In the genomic region with DNA sequence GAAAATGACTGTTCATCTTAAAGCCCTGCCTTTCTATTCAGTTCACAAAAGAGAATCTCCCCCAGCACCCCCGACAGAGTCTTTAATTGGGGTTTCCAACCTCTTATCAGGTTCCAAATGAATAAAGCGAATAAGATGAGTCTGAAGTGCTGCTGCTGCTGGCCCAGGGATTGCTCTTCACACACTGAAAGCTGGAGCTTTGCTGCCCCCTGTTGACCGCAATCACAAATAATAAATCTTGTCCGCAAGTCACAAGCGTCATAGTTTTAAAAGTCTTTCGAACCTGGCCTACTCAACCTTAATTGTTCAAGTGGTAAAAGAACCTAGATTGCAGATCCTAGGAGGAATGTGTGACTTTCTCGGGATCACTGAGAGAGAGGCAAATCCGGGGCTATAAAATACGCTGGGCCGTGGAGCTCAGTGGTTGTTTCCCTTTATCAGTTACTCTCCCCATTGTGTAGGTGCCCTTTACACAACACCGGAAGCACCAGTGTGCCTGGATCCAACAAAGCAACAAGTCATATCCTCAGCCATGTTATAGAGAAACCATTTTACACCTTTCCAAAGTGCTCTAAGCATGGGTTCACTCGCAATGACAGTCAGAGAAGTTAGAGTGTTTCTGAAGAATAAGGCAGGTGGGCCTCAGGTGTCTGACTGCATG, we compare ENCODE assay signal across 8 mouse cellular contexts. TPM values are rescaled to one million over a fixed set of nuclear protein-coding genes. Genes with fewer than 3 reads are reported as not detected.
DNase-seq lines count a peak whose midpoint lies in the region; ATAC-seq and TF ChIP-seq lines count a peak whose summit lies in the region.

No protein-coding gene starts in this region.

- peaks cover 10% of the 10 kb centered on the region for H3K4me1 ChIP-seq in heart, embryonic 11.5 days (ENCODE audit: control insufficient read depth, insufficient read depth, low read length)
- H3K4me1 ChIP-seq in kidney, postnatal 0 days (replicated peaks; ENCODE audit: insufficient read depth, low read length) = peaks cover 5% of the 10 kb centered on the region; the same call in 1 of the 2 replicates
- H3K4me1 ChIP-seq in liver, postnatal 0 days (ENCODE audit: insufficient read depth) = peaks cover 10% of the 10 kb centered on the region
- H3K4me1 ChIP-seq in neural tube, embryonic 13.5 days (replicated peaks) = 0 out of 2 replicates have a peak, but pooled peaks cover 5% of the 10 kb centered on the region
- peaks cover 6% of the 10 kb centered on the region; the same call in 1 of the 2 replicates for H3K4me1 ChIP-seq in testis, adult 2 months (ENCODE audit: control insufficient read depth, insufficient read depth, low read length)

- no peak for TF ChIP-seq EP300 in liver, postnatal 0 days (IDR thresholded peaks at IDR 0.05; ENCODE audit: low read depth)

- no peak for ATAC-seq in heart, embryonic 11.5 days (replicated peaks; ENCODE audit: insufficient number of reproducible peaks, low FRiP score, low TSS enrichment)
- no peak for ATAC-seq in kidney, postnatal 0 days (replicated peaks; ENCODE audit: low FRiP score, low read depth)
- no peak for ATAC-seq in liver, postnatal 0 days
- ATAC-seq in neural tube, embryonic 13.5 days (ENCODE audit: low read depth) = peak; percentile 71

- no peaks in the 10 kb centered on the region for H3K36me3 ChIP-seq in heart, embryonic 11.5 days (ENCODE audit: control insufficient read depth, insufficient read depth, low read length)
- no peaks in the 10 kb centered on the region for H3K36me3 ChIP-seq in kidney, postnatal 0 days (ENCODE audit: insufficient read depth, low read length)
- no peaks in the 10 kb centered on the region for H3K36me3 ChIP-seq in liver, postnatal 0 days (replicated peaks; ENCODE audit: insufficient read depth, low read length)
- H3K36me3 ChIP-seq in neural tube, embryonic 13.5 days = no peaks in the 10 kb centered on the region
- H3K36me3 ChIP-seq in testis, adult 2 months (ENCODE audit: control insufficient read depth, insufficient read depth, low read length) = no peaks in the 10 kb centered on the region

- no peak overlapping the region for H3K4me3 ChIP-seq in heart, embryonic 11.5 days (ENCODE audit: low read depth, low read length)
- no peak overlapping the region for H3K4me3 ChIP-seq in kidney, postnatal 0 days (replicated peaks; ENCODE audit: low read depth, low read length)
- H3K4me3 ChIP-seq in liver, postnatal 0 days (ENCODE audit: low read depth, low read length) = no peak overlapping the region
- no peak overlapping the region for H3K4me3 ChIP-seq in neural tube, embryonic 13.5 days
- no peak overlapping the region for H3K4me3 ChIP-seq in testis, adult 2 months (ENCODE audit: control insufficient read depth, low read depth, low read length)

- H3K27ac ChIP-seq in heart, embryonic 11.5 days (ENCODE audit: low read depth, low read length) = no peak overlapping the region
- no peak overlapping the region for H3K27ac ChIP-seq in kidney, postnatal 0 days
- H3K27ac ChIP-seq in liver, postnatal 0 days (ENCODE audit: low read depth) = no peak overlapping the region
- no peak overlapping the region for H3K27ac ChIP-seq in neural tube, embryonic 13.5 days (replicated peaks)
- H3K27ac ChIP-seq in testis, adult 2 months (ENCODE audit: control insufficient read depth, insufficient read depth, low read depth, low read length) = no peak overlapping the region

- whole genome bisulfite sequencing in heart, embryonic 11.5 days (ENCODE audit: insufficient replicate concordance) = 26% methylated on average over 12 of the region's 12 CpGs
- 25% methylated on average over 12 of the region's 12 CpGs for WGBS in kidney, postnatal 0 days
- WGBS in liver, postnatal 0 days (ENCODE audit: insufficient replicate concordance) = 25% methylated on average over 12 of the region's 12 CpGs
- WGBS in neural tube, embryonic 13.5 days = 26% methylated on average over 12 of the region's 12 CpGs

- H3K4me2 ChIP-seq in heart, embryonic 11.5 days = peak overlapping the region; percentile 20; the same call in 1 of the 2 replicates
- H3K4me2 ChIP-seq in kidney, postnatal 0 days (ENCODE audit: low read length) = 0 out of 2 replicates have a peak overlapping the region, but pooled peaks have one; percentile 28
- no peak overlapping the region for H3K4me2 ChIP-seq in liver, postnatal 0 days (ENCODE audit: low read depth, low read length)
- peak overlapping the region; percentile 31; the same call in 1 of the 2 replicates for H3K4me2 ChIP-seq in neural tube, embryonic 13.5 days

- H3K9ac ChIP-seq in heart, embryonic 11.5 days (ENCODE audit: low read depth, low read length) = no peak overlapping the region
- H3K9ac ChIP-seq in kidney, postnatal 0 days (ENCODE audit: low read depth, low read length) = no peak overlapping the region
- H3K9ac ChIP-seq in liver, postnatal 0 days (replicated peaks) = no peak overlapping the region
- no peak overlapping the region for H3K9ac ChIP-seq in neural tube, embryonic 13.5 days

- H3K9me3 ChIP-seq in heart, embryonic 11.5 days (replicated peaks; ENCODE audit: control insufficient read depth, low read length) = no peaks in the 10 kb centered on the region
- no peaks in the 10 kb centered on the region for H3K9me3 ChIP-seq in kidney, postnatal 0 days (replicated peaks; ENCODE audit: low read length)
- no peaks in the 10 kb centered on the region for H3K9me3 ChIP-seq in liver, postnatal 0 days (ENCODE audit: low read length)
- H3K9me3 ChIP-seq in neural tube, embryonic 13.5 days = no peaks in the 10 kb centered on the region

- peak; percentile 84 for TF ChIP-seq CTCF in kidney, postnatal 0 days (IDR thresholded peaks at IDR 0.05; ENCODE audit: low read depth)
- TF ChIP-seq CTCF in liver, postnatal 0 days (IDR thresholded peaks at IDR 0.05; ENCODE audit: low read depth) = peak; percentile 82
- peak; percentile 63; the same call in 1 of the 2 replicates for TF ChIP-seq CTCF in testis, adult 2 months (IDR thresholded peaks at IDR 0.05; ENCODE audit: control insufficient read depth, insufficient read depth, insufficient replicate concordance, low read depth, low read length)

- peaks cover 13% of the 10 kb centered on the region for H3K27me3 ChIP-seq in heart, embryonic 11.5 days (ENCODE audit: control insufficient read depth, insufficient read depth, low read length)
- no peaks in the 10 kb centered on the region for H3K27me3 ChIP-seq in kidney, postnatal 0 days (ENCODE audit: insufficient read depth, low read length)
- H3K27me3 ChIP-seq in liver, postnatal 0 days (ENCODE audit: insufficient read depth, low read length) = no peaks in the 10 kb centered on the region
- no peaks in the 10 kb centered on the region for H3K27me3 ChIP-seq in neural tube, embryonic 13.5 days
- H3K27me3 ChIP-seq in testis, adult 2 months (ENCODE audit: control insufficient read depth, insufficient read depth, low read length) = no peaks in the 10 kb centered on the region

- TF ChIP-seq POLR2A in testis, adult 2 months (IDR thresholded peaks at IDR 0.05; ENCODE audit: control insufficient read depth, low read depth, low read length) = no peak

- DNase-seq in 3T3-L1 (ENCODE audit: low read depth, low spot score) = peak; percentile 79
- DNase-seq in adrenal gland, adult 2 months = peak; percentile 78
- peak; percentile 61 for DNase-seq in embryo, embryonic 11.5 days (ENCODE audit: low read depth, low spot score)
- DNase-seq in kidney, postnatal 0 days (ENCODE audit: low spot score) = peak; percentile 87
- peak; percentile 83 for DNase-seq in liver, postnatal 0 days

RNA-seq across cellular contexts. Expression of a gene that starts 21.6 kb away (rescaled TPM):
- total RNA-seq in adrenal gland, adult 2 months (2021) = 10 to 100 TPM; 19.2 to 22.4 TPM
- polyA plus RNA-seq in adrenal gland, adult 2 months (2012; rRNA removed) = 13.2 and 14.2 TPM in 2 replicates
- polyA plus RNA-seq in heart, embryonic 11.5 days (2014; fragmentation: Nextera tagmentation; extraction: Ambion mirVana) = 18.9 and 24.0 TPM in 2 replicates
- polyA plus RNA-seq in kidney, postnatal 0 days (2015; fragmentation: Nextera tagmentation; extraction: Ambion mirVana) = 12.8 and 15.6 TPM in 2 replicates
- polyA plus RNA-seq in liver, postnatal 0 days (2015; fragmentation: Nextera tagmentation; extraction: Ambion mirVana) = 6.4 and 7.1 TPM in 2 replicates
- 26.4 and 28.6 TPM in 2 replicates for polyA plus RNA-seq in neural tube, embryonic 13.5 days (2015; fragmentation: Nextera tagmentation; extraction: Ambion mirVana)
- 1.8 and 2.1 TPM in 2 replicates for polyA plus RNA-seq in testis, adult 2 months (2012; rRNA removed)
